Mouse (Mus musculus) lung, postnatal 4 days (tissue): ENCODE measurements around the gene Surf4.

Experiments used
- DNase-seq, 2 experiments: peaks; one replicate each; pipeline ENCODE4 v3.0.0; 2021

Gene Surf4

GRCm38 (mm10) chr2:26933304-26934055, at the start of gene Surf4, which contains the start of gene Stkld1:
Gene Surf4, minus strand, starts transcription at chr2:26933928.
Gene Stkld1, plus strand, starts transcription at chr2:26934047.
- peak; percentile 95 to 98 for DNase-seq

GRCm38 (mm10) chr2:26980361-26980760, 46.6 kb upstream of the Surf4 start:
- no peak for DNase-seq

- DNase-seq = no peak
These were observed 40.2 kb upstream of the Surf4 start for GRCm38 (mm10) chr2:26973960-26974359.

GRCm38 (mm10) chr2:26973116-26973515, 39.4 kb upstream of the Surf4 start, which contains the start of gene Adamts13:
Gene Adamts13, plus strand, starts transcription at chr2:26973416.
- DNase-seq = no peak

GRCm38 (mm10) chr2:26967262-26967661, 33.5 kb upstream of the Surf4 start:
- no peak for DNase-seq

GRCm38 (mm10) chr2:26964724-26965370, 31.1 kb upstream of the Surf4 start:
- no peak for DNase-seq

- DNase-seq = peak; percentile 94 to 96
These were observed 30.4 kb upstream of the Surf4 start, which contains the start of gene Rexo4 for GRCm38 (mm10) chr2:26963923-26964723. Gene Rexo4, minus strand, starts transcription at chr2:26964386.

- DNase-seq = no peak
These were observed 27.0 kb upstream of the Surf4 start for GRCm38 (mm10) chr2:26960756-26961155.

GRCm38 (mm10) chr2:26957488-26957859, 23.7 kb upstream of the Surf4 start:
- no peak for DNase-seq

- DNase-seq = no peak
These were observed 23.2 kb upstream of the Surf4 start for GRCm38 (mm10) chr2:26956811-26957487.

GRCm38 (mm10) chr2:26954735-26955395, 21.1 kb upstream of the Surf4 start:
- no peak for DNase-seq

- DNase-seq = no peak
These were observed 19.1 kb upstream of the Surf4 start for GRCm38 (mm10) chr2:26952866-26953265.

GRCm38 (mm10) chr2:26952193-26952592, 18.5 kb upstream of the Surf4 start:
- DNase-seq = peak in 1 of 2 experiments; percentile 27

GRCm38 (mm10) chr2:26951346-26951905, 17.7 kb upstream of the Surf4 start:
- no peak for DNase-seq

- no peak for DNase-seq
These were observed 16.7 kb upstream of the Surf4 start for GRCm38 (mm10) chr2:26950411-26950810.

GRCm38 (mm10) chr2:26943253-26943652, 9.5 kb upstream of the Surf4 start:
- DNase-seq = no peak

GRCm38 (mm10) chr2:26941539-26941938, 7.8 kb upstream of the Surf4 start:
- peak; percentile 65 to 67 for DNase-seq

GRCm38 (mm10) chr2:26936425-26936824, 2.7 kb upstream of the Surf4 start:
- no peak for DNase-seq

- DNase-seq = no peak
These were observed 1.6 kb upstream of the Surf4 start for GRCm38 (mm10) chr2:26935286-26935685.

GRCm38 (mm10) chr2:26932473-26933303, 1.0 kb downstream of the Surf4 start:
- no peak for DNase-seq

GRCm38 (mm10) chr2:26930390-26930789, 3.3 kb downstream of the Surf4 start:
- peak in 1 of 2 experiments; percentile 81 for DNase-seq
